Mouse (Mus musculus): ENCODE measurements around the gene Satl1. TPM values are rescaled to one million over a fixed set of nuclear protein-coding genes. Genes with fewer than 3 reads are reported as not detected.

The Satl1 gene
- polyA plus RNA-seq, 1 experiment from 2014 or later: not detected

DNA sequence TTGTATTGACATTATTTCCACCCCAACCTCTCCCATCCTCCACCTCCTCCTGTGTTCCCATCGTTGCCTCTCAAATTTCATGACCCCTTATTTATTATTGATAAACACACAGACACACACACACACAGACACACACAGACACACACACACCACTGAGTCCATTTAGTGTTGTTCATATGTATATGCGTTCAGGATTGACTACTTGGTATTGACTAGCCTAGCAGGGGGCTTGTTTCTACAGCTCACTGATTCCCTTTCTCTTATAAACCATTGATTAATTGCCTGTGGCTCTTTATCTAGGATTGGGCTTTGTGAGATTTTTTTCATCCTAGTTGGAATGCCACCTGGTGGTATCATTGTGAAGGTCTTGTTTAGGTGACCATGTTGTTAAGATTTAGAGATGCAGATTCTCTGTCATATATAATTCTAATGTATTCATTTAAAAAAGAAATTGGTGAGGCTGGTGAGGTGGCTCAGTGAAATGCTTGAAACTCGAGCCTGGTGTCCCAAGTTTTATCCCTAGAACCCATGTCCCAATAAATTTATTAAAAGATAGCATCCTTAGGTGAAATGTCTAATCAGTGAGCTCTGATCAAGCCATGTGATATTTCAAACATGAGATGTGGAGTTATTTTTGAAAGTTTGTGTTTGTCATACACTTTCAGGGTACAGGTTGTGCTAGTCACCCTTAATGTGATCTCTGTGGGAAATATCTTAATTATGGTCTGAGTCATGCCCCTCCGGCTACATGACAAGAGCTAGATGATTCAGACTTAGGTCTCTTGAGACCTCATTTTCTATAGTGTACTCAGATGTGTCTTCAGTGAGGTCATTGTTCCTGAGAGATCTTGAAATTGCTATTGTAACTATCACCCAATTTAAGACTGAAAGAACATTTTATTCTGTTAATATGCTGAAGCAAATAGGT lies 58.8 kb downstream of the Satl1 start:
- H3K9ac ChIP-seq (ENCODE audit: low read length): no peak overlapping the region
- no peaks in the 10 kb centered on the region for H3K36me3 ChIP-seq (ENCODE audit: control insufficient read depth, insufficient read depth, low read length)
- 76% methylated on average over 4 of the region's 4 CpGs for WGBS
- ATAC-seq (ENCODE audit: insufficient number of reproducible peaks, low FRiP score, low TSS enrichment, low read depth): no peak
- H3K4me3 ChIP-seq (ENCODE audit: low read depth, low read length): no peak overlapping the region
- H3K27me3 ChIP-seq (ENCODE audit: control insufficient read depth, insufficient read depth, low read length): no peaks in the 10 kb centered on the region
- H3K27ac ChIP-seq (replicated peaks; ENCODE audit: low read depth, low read length): no peak overlapping the region
- no peak for DNase-seq (ENCODE audit: low spot score)
- no peaks in the 10 kb centered on the region for H3K4me1 ChIP-seq (ENCODE audit: control insufficient read depth, insufficient read depth, low read length)
- H3K9me3 ChIP-seq (ENCODE audit: control insufficient read depth, low read length): no peaks in the 10 kb centered on the region
- H3K4me2 ChIP-seq (ENCODE audit: low read depth, severe bottlenecking): no peak overlapping the region

GRCm38 (mm10) chrX:112339486-112339885 lies 67.1 kb downstream of the Satl1 start:
- Histone ChIP-seq H3K4me3 (ENCODE audit: low read depth, low read length) (no peak overlapping the region), H3K9me3 (ENCODE audit: control insufficient read depth, low read length) (no peaks in the 10 kb centered on the region), H3K4me1 (ENCODE audit: control insufficient read depth, insufficient read depth, low read length) (no peaks in the 10 kb centered on the region), H3K36me3 (ENCODE audit: control insufficient read depth, insufficient read depth, low read length) (no peaks in the 10 kb centered on the region), H3K27me3 (ENCODE audit: control insufficient read depth, insufficient read depth, low read length) (no peaks in the 10 kb centered on the region), H3K4me2 (ENCODE audit: low read depth, severe bottlenecking) (no peak overlapping the region), H3K27ac (replicated peaks; ENCODE audit: low read depth, low read length) (no peak overlapping the region), H3K9ac (ENCODE audit: low read length) (no peak overlapping the region)
- ATAC-seq (ENCODE audit: insufficient number of reproducible peaks, low FRiP score, low TSS enrichment, low read depth) (no peak), DNase-seq (ENCODE audit: low spot score) (no peak)
- 73% methylated on average over 3 of the region's 3 CpGs for WGBS

Other genes starting within 250 kb of the Satl1 start
- not detected in 2 replicates for gene 4933403O08Rik, start 167.7 kb downstream of the Satl1 start, polyA plus RNA-seq (2014; fragmentation: Nextera tagmentation; extraction: Ambion mirVana)
- 81.2 and 88.0 TPM in 2 replicates for gene Apool, start 95.4 kb downstream of the Satl1 start, polyA plus RNA-seq (2014; fragmentation: Nextera tagmentation; extraction: Ambion mirVana)
- not detected in 2 replicates for gene 2010106E10Rik, start 88.5 kb upstream of the Satl1 start, polyA plus RNA-seq (2014; fragmentation: Nextera tagmentation; extraction: Ambion mirVana)
- 17.8 and 18.0 TPM in 2 replicates for gene Zfp711, start 193.7 kb upstream of the Satl1 start, polyA plus RNA-seq (2014; fragmentation: Nextera tagmentation; extraction: Ambion mirVana)

All from limb, embryonic 11.5 days (tissue).